In the genomic region with DNA sequence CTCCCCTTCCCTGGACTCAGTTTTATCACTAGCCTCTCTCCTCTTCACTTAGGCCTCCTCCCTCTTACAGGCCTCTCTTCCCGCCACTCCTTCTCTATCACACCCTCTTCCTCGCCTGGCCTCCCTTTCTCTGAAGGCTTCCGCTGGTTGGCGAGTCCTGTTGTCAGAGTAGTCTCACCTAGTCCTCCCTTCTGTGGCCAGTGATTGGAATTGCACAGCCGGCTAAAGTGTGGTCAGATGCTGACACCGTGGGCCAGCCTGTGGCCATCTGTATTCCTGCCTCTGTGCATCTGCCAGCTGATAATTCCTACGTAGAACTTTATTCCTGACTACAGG, we compare ENCODE assay signal across 8 mouse cellular contexts. TPM values are rescaled to one million over a fixed set of nuclear protein-coding genes. Genes with fewer than 3 reads are reported as not detected.
DNase-seq lines count a peak whose midpoint lies in the region; ATAC-seq and TF ChIP-seq lines count a peak whose summit lies in the region.

No protein-coding gene starts in this region.

- H3K4me3 ChIP-seq in heart, adult 2 months: peak overlapping the region; percentile 99
- peak overlapping the region; percentile 88 for H3K4me3 ChIP-seq in limb, embryonic 10.5 days
- peak overlapping the region; percentile 79 for H3K4me3 ChIP-seq in neural tube, embryonic 12.5 days

- H3K4me1 ChIP-seq in heart, adult 2 months (ENCODE audit: control insufficient read depth, insufficient read depth, low read length): peaks cover 16% of the 10 kb centered on the region
- peaks cover 26% of the 10 kb centered on the region for H3K4me1 ChIP-seq in limb, embryonic 10.5 days
- peaks cover 31% of the 10 kb centered on the region for H3K4me1 ChIP-seq in neural tube, embryonic 12.5 days

- under 1% methylated on average over 7 of the region's 7 CpGs for WGBS in heart, adult 2 months
- WGBS in limb, embryonic 10.5 days: 2% methylated on average over 7 of the region's 7 CpGs
- WGBS in neural tube, embryonic 12.5 days: under 1% methylated on average over 7 of the region's 7 CpGs

- H3K79me2 ChIP-seq in heart, adult 2 months (replicated peaks; ENCODE audit: control insufficient read depth, insufficient read depth, low read length): no peaks in the 10 kb centered on the region; the same call in 1 of the 2 replicates

- intact Hi-C loops in heart, adult 2 months (cut with DNase I): loop anchor here (5.0 kb wide), 2 partner anchors 106 to 631 kb away; a partner anchor contains a TSS
- intact Hi-C loops in gastrocnemius, postnatal 36 days (cut with DNase I): no loop called here

- H3K4me2 ChIP-seq in neural tube, embryonic 12.5 days (replicated peaks): peak overlapping the region; percentile 90

- H3K27me3 ChIP-seq in heart, adult 2 months (ENCODE audit: control insufficient read depth, insufficient read depth, low read length): no peaks in the 10 kb centered on the region
- H3K27me3 ChIP-seq in limb, embryonic 10.5 days (ENCODE audit: low read depth, poor library complexity, severe bottlenecking): no peaks in the 10 kb centered on the region
- no peaks in the 10 kb centered on the region for H3K27me3 ChIP-seq in neural tube, embryonic 12.5 days (replicated peaks)

- ATAC-seq in neural tube, embryonic 12.5 days (ENCODE audit: low FRiP score, low read depth): peak; percentile 6

- peak overlapping the region; percentile 97 for H3K27ac ChIP-seq in heart, adult 2 months
- H3K27ac ChIP-seq in limb, embryonic 10.5 days: peak overlapping the region; percentile 96
- peak overlapping the region; percentile 29; the same call in 1 of the 2 replicates for H3K27ac ChIP-seq in neural tube, embryonic 12.5 days

- peak overlapping the region; percentile 92 for H3K9ac ChIP-seq in heart, adult 2 months (ENCODE audit: low read depth, low read length)
- peak overlapping the region; percentile 87 for H3K9ac ChIP-seq in neural tube, embryonic 12.5 days

- H3K9me3 ChIP-seq in limb, embryonic 10.5 days (replicated peaks): no peaks in the 10 kb centered on the region
- no peaks in the 10 kb centered on the region for H3K9me3 ChIP-seq in neural tube, embryonic 12.5 days

- H3K36me3 ChIP-seq in heart, adult 2 months (ENCODE audit: control insufficient read depth, insufficient read depth, low read length): no peaks in the 10 kb centered on the region
- peaks cover 58% of the 10 kb centered on the region for H3K36me3 ChIP-seq in limb, embryonic 10.5 days
- peaks cover 25% of the 10 kb centered on the region for H3K36me3 ChIP-seq in neural tube, embryonic 12.5 days

- no peak for TF ChIP-seq EP300 in heart, adult 2 months (IDR thresholded peaks at IDR 0.05; ENCODE audit: insufficient read depth, low read depth, low read length)

- TF ChIP-seq CTCF in heart, adult 2 months (IDR thresholded peaks at IDR 0.05): 0 out of 2 replicates have a peak, but pooled peaks have one; percentile 7

- TF ChIP-seq POLR2A in heart, adult 2 months (IDR thresholded peaks at IDR 0.05; ENCODE audit: insufficient read depth, low read depth, low read length): no peak

- no peak for DNase-seq in heart, adult 2 months
- DNase-seq in heart, adult 8-10 months (ENCODE audit: low spot score): no peak
- DNase-seq in urinary bladder, postnatal 14 days (ENCODE audit: low spot score): peak; percentile 31
- DNase-seq in urinary bladder, adult 2 months (ENCODE audit: low spot score): no peak
- DNase-seq in limb, embryonic 10.5 days (ENCODE audit: low spot score): no peak
- no peak for DNase-seq in gastrocnemius, postnatal 36 days
- no peak for DNase-seq in ovary, adult 18-20 months (ENCODE audit: low spot score)

RNA-seq across cellular contexts. Expression of a gene that starts 0.8 kb away (rescaled TPM):
- total RNA-seq in heart, adult 2 months (2021): 10 to 100 TPM; 38.2 to 45.4 TPM
- polyA plus RNA-seq in heart, adult 2 months (2012; rRNA removed): 57.3 and 59.6 TPM in 2 replicates
- total RNA-seq in heart, adult 8-10 months (2022): 10 to 100 TPM; 39.1 to 45.9 (median 43.7) TPM
- 90.8 and 107 TPM in 2 replicates for polyA plus RNA-seq in urinary bladder, adult 2 months (2012; rRNA removed)
- polyA plus RNA-seq in limb, embryonic 10.5 days (2016; fragmentation: Nextera tagmentation; extraction: Ambion mirVana): 196 and 215 TPM in 2 replicates
- 129 and 132 TPM in 2 replicates for polyA plus RNA-seq in neural tube, embryonic 12.5 days (2016; fragmentation: Nextera tagmentation; extraction: Ambion mirVana)
- total RNA-seq in gastrocnemius, postnatal 36 days (2021): 10 to 100 TPM; 28.3 to 29.4 TPM

RNA-seq across cellular contexts. Expression of a gene that starts 52.4 kb away (rescaled TPM):
- 10 to 100 TPM; 45.9 to 50.3 TPM for total RNA-seq in heart, adult 2 months (2021)
- 34.1 and 50.8 TPM in 2 replicates for polyA plus RNA-seq in heart, adult 2 months (2012; rRNA removed)
- total RNA-seq in heart, adult 8-10 months (2022): 10 to 100 TPM; 48.0 to 58.0 (median 50.7) TPM
- 91.7 and 94.4 TPM in 2 replicates for polyA plus RNA-seq in urinary bladder, adult 2 months (2012; rRNA removed)
- 47.9 and 52.7 TPM in 2 replicates for polyA plus RNA-seq in limb, embryonic 10.5 days (2016; fragmentation: Nextera tagmentation; extraction: Ambion mirVana)
- 47.5 and 50.1 TPM in 2 replicates for polyA plus RNA-seq in neural tube, embryonic 12.5 days (2016; fragmentation: Nextera tagmentation; extraction: Ambion mirVana)
- 10 to 100 TPM; 32.6 to 37.6 TPM for total RNA-seq in gastrocnemius, postnatal 36 days (2021)

Comparison
In these comparisons a context has a peak if more than half of its experiments do, and no peak if none do; other contexts are left out.
1. H3K27ac ChIP-seq: peak in every context shown above with its lines; median percentile 97 in heart, adult 2 months; 96 in limb, embryonic 10.5 days; 29 in neural tube, embryonic 12.5 days.